Mouse (Mus musculus): ENCODE data around the gene Mchr1.
A peak's percentile ranks its signal among the peaks of the same experiment; 100 is the strongest.

Gene Mchr1

DNA sequence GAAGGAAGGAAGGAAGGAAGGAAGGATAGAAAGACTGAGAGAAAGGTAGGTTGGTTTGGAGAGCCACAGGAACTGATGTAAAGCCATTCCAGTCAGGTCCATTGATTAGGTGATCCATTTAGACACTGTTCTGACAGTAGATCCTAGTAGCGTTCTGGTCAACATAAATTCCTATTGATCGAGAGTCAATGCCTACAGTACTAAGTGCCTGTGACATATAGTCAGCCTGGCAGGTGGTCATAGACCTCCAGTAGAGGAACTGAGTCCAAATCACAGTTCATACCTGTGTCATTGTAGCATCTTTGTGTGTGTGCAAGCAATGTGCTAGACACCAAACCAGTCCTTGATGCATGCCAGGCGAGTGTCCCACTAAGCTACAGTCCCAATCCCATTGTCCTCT, 7.0 kb upstream of the Mchr1 start:
- DNase-seq: no peak

DNA sequence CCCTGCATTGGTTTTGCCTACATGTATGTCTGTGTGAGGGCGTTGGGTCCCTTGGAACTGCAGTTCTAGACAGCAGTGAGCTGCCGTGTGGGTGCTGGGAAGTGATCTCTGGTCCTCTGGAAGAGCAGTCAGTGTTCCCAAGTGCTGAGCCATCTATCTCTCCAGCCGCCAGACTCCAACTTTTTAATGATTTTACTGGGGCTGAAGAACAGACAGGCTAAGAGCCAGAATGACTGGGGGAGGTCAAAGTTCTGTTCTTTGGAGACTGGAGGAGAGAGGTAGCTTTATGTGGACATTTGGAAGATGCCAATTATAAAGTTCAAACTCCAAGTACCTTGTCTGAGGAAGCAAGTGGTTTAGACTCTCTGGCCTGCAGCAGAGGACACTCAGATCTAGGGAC, 5.5 kb upstream of the Mchr1 start:
- DNase-seq: no peak

DNA sequence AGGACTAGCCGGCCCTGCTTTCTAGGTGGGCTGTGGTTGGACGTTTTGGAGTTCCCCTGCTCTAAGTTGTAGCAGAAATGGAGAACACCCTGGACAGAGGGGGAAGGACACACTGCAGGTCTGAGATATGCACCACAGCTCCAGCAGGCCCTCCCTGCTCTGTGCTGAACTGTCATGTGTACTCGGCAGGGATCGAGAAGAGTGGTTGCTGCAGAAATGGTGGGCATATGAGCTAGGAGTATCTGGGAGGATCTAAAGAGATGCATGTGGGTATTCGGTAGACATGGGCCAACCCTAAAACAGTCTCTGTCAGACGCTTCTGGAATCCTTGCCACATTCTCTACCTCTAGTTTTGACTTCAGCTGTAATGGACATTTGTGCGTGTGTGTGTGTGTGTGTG, 4.0 kb upstream of the Mchr1 start:
- no peak for DNase-seq

DNA sequence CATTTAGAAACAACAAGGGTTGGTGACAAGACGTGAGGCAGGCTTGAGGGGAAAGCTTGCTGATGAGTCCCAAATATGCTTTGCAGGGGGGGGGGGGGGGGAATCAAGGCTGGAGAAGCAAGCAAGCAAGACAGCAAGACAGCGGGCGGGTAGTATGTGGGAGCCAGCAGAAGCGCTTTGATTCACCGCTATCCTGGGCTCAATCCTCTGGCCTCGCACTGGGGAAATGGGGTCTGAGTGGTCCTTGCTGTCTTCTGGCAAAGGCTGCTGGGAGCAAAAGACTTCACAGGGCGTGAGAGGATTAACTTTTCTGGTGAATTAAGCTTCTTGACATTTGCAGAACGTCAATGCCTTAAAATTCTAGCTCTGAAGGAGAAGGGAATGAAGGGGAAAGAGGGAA, 763 bp downstream of the Mchr1 start:
- no peak for DNase-seq

DNA sequence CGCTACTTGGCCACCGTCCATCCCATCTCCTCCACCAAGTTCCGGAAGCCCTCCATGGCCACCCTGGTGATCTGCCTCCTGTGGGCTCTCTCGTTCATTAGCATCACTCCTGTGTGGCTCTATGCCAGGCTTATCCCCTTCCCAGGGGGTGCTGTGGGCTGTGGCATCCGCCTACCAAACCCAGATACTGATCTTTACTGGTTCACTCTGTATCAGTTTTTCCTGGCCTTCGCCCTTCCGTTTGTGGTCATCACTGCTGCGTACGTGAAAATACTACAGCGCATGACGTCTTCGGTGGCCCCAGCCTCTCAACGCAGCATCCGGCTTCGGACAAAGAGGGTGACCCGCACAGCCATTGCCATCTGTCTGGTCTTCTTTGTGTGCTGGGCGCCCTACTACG, 2.2 kb downstream of the Mchr1 start:
- DNase-seq: peak in 1 of 2 experiments; percentile 15

DNA sequence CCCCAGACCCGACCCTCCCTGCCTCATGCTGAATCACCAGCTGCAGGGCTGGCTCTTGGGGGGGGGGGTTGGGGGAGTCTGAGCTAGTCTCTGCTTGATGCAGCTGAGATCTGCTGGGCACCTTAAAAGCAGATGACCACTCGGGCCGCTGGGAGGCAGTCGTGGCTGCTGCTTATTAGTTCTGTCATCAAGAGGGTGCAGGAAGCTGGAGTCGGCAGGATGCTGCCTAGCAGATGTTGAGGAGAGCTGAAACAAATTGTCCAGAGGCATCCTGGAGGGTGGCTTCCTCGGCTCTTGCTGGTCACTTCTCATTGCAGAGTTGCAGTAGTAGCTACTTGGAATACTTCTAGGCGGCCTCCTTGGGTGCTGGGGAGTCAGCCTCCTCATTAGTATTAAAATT, 4.0 kb downstream of the Mchr1 start:
- peak; percentile 54 to 55 for DNase-seq

DNA sequence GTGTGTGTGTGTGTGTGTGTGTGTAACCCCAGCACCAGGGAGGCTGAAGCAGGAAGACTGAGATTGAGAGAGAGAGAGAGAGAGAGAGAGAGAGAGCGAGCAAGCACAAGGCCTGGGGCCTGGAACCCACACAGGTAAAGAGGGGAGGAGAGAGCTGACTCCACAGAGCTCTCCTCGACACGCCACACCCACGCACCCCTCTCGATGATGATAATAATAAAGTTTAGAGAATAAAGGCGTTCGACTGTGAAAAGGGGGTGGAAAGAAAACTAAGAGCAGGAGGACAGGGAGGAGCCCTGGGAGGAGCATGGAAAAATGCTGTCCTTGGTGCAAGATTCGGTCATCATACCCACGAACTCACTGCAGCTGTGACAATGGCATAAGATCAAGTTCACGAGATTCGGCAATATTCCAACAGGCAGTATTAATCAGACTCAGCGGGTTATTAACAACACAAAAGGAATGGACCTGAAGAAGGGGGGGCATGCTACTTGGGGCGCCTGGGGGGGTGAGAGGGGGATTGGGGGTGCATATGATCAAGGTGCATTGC, 4.6 kb downstream of the Mchr1 start:
- DNase-seq: no peak

DNA sequence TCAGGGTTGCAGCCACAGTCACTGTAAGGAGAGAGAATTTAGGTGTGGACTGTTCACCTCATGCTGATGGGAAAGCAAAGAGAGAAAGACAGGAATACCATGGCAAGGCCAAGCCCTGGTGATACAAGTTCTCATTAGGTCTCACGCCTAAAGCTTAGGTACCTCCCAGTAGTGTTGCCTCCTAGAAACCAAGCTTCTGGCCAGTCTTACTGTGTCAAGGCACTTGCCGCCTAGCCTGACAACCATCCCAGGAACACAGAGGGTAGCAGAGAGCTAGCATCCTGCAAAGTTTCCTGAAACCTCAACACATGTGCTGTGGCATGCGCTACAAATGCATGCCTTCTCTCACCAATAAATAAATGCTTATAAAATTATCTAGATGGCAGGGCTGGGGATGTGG, 11.6 kb downstream of the Mchr1 start:
- no peak for DNase-seq

DNA sequence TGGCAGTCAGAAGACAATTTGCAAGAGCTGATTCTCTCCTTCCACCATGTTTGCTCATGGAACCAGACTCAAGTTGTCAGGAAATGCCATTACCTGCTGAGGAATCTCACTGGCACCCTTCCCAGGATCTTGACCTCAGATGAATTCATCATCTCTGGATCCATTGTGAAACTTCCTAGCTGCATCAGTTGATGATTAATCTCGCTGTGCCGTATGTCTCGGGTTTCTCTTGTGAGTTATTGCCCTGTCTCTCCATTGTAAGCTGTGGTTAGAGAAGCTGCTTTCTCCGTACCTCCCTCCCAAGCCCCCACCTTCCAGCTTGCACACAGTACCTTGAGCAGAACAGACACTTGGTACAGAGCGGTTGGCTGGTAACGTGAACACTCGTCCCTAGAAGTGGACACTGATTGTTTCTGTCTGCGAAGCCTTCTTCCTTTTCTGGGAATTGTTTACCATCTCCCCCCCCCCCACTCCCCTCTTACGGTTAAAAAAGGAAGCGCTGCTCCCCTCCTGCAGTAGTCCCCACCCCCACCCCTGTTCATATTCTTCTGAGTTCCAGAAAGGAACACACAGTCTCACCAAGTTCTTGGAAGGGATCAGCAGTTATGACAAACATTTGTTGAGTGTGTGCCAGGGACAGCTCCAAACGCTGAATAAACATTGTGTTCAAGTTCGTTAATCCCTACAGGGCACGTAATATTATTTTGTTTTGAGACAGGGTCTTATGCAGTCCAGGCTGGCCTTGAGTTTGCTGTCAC, 12.5 kb downstream of the Mchr1 start:
- peak in 1 of 2 experiments; percentile 41 for DNase-seq

DNA sequence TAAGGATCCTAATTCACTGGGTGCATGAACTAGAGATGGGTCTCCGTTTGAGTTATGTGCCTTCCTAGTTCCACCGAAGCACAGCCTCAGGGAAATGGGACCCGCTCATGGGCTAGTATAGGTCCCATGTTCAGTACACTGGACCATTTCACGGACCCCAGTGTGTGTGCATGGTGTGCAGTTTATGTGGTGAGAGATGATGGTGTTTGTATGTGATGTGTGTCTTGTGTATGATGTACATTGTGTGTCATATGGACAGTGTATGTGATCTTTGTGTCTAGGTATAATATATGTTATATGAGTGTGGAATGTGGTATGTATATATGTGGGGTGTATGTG, 13.0 kb downstream of the Mchr1 start:
- DNase-seq: no peak

DNA sequence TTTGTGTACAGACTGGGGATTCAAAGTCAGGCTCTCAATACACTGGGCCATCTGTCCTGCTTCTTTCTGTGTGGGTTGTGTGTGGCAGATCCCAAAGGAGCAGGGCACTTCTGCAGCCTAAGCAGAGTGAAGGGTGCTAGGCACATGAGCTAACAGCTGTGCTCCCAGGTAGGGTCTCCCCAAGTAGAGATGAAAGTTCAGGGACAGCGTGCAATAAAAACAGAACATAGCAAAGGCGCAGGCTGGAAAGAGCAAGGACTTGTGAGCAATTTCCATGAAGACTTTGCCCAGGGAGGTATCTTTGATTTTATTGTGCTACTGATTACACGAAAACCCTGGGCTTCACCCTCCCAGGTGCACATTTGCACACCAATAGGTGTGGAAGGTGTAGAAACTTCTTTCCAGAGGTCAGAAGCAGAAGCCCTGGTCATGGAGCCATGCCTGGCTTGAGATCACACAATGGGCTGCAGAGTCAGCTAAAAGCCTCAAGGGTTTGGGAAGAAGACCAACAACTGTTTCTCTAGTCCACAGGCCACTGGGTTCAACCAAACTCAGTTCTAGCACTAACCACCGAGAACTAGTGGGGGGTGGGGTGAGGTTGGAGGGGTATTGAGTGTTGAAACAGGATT, 13.8 kb downstream of the Mchr1 start:
- DNase-seq: no peak

DNA sequence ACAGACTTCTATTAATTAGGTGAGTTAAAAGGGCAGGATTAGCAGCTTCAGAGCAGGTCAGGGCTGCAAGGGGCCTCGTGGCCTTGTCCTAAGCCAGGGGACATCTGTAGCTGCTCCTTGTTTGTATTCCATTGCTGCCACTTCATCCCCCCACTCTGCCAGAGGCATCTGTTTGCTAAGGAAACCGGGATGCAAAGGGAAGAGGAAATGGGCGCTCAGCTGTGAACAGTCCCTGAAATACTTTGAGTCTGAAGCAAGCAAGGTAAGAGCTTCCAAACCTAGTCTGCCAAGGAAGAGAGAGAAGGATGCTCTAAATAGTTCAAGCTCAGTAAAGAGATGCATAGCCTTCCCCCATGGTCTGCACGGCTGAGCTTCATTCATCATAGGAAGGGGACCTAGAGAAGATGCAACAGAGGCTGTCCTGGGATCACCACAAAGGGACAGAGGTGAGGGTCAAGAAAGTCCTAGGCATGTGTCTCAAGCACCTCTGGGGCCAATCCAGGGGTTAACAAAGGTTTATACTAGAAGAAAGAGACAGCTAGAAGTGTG, 17.4 kb downstream of the Mchr1 start:
- no peak for DNase-seq

DNA sequence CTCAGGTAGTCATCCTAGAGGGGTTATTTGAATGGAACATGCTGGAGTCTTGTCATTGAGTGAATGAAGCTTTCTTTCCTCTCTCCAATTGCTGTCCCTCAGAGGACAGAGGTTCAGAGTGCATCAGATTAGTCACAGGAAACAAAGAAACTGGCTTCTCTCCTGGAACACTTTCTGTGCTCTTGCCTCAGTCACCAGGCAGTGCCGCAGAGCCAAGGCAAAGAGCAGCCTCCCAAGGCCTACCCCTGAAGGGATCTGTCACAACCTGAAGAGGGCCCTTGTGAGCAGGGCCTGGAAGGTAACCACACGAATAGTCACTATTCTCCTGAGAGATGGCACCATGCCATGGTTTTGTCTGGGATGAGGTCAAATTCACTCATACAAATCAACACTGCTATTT, 18.3 kb downstream of the Mchr1 start:
- DNase-seq: no peak

DNA sequence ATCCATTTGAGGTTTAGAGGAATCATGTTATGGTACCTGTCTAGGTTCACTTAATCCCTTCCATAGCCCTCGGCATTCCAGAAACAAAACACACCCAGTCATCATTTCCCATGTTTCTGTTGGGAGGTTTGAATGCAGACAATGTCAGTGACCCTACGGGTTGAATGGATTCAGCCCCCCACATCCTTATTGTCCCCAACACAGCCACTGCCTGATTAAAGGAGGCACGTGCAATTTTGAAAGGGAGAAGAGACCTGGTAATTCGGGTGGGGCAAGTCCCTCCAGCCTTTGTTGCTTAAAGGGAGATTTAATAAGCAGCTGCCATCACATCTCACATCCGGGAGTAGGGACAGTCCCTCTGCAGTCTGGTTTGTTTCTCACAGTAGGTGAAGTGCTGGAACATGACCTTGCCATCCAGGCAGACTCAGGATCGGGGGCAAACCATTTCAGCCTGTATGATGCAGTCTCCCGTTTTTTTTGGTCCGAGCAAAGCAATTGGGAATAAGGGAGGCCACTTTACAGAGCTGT, 18.9 kb downstream of the Mchr1 start:
- DNase-seq: no peak

DNA sequence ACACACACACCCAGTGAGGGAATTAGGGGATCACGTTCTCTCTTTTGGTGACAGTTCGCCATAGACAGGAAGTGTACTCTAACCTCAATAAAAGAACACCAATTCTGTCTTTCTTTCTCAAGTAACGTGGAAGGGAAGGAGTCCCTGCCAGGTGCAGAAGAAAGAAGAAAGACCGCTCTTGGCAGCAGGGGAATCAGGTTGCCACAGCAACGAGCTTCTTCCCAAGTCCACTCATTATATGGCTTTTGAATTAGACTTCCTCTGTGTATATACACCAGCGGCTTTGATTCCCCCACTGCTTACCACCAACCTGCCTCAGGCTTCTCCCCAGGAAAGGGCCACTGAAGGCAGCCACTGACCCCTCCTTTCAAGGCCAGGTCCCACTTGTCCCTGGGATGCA, 19.8 kb downstream of the Mchr1 start:
- DNase-seq: no peak

DNA sequence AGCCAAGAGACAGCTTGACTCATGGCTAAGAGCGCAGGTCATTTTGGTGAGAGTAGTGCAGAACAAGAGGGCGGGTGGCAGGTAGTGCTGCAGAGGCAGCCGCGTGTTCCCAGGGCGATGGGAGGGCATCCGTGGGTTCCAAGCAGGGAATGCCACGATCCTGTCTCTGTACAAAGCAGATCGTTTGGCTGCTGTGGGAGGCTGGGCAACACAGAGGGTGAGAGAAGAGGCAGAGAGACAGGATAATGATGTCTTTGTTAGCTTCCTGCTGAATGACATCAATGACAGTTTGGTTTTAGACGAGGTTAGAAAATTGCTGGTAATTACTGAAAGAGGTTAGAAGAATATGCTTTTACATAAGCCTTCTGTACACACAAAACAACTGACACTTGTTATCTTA, 23.0 kb downstream of the Mchr1 start:
- DNase-seq: no peak

DNA sequence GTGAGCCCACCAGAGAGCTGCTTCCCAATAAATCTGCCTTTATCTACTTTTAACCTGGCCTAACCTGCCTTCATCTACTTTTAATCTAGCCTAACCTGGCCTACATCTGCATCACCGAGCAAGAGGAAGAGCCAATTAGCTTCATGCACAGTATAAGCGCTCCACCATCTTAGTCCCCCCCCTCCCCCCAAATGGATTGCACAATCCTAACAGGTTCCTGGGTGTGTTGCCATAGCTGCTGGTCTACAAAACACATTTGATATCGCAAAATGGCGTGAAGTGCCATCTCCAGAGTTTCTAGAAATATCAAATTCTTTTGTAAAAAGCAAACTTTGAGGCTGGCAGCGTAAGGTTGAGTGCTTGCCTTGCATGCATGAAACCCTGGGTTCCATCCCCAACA, 24.0 kb downstream of the Mchr1 start:
- DNase-seq: no peak

DNA sequence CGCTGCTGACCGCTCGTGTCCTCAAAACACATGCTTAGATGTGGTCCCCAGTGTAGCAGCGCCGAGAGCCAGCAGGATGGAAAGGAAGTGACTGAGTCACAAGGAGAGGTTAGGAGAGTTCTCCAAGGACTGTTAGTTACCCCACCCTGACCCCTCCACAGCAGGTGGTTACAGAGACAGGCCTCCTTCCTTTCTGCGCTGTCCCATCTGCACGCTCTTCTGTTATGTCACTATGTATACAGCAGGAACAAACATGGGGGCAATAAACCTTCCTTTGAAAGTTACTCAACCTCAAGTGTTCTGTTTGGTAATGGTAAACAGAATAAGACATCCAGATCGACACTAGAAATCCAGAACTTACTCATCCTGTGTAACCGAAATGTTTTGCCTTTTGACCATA, 24.9 kb downstream of the Mchr1 start:
- DNase-seq: no peak

DNA sequence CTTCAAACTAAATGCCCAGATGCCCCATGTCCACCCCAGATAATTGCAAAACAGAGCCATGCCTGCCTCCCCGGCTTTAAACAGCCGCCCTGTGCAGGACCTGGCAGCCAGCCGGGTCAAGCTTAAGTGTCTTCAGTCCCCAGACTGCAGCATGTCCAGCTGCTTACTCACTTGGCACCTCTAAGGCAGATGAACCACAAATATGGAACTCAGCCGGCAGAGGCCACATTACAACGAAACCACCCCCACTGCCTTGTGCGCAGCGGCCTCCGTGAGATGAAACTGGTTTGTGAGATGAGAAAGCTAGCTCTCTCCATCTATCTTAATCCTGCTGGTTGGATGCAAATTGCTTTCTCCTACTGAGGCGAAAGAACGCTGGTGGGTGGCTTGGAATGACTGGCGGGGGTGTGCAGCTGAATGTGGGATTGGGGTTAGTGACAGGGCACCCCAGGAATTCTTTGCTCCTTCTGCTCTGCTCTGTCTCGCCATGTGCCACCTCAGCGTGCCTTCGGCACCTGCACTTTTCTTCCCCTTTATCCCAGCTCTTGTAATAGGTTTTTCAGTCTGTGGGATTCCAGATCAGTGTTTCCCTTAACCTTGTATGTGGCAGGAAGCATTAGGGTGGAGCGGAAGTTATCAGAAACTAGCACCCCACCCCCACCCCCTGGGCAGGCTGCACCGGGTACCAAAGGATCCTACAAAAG, 29.2 kb downstream of the Mchr1 start:
- peak; percentile 64 to 74 for DNase-seq

DNA sequence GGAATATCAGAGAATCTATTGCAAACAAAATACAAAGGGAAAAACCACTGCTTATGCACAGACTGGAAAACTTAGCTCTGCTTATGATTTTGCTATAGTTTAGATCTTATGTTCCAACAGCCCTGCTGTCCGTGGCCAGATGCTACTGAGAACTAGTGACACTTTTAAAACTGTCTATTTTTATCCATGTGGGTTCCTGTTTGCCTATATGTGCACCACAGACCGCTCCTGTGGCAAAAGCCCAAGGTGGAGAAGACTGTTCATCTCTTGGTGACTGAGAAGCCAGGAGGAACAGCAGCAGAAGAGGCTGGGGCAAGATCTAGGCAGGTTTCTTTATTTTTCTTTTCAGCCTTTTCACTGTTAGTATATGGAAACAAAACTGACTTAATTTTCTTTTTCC, 32.1 kb downstream of the Mchr1 start:
- no peak for DNase-seq

DNA sequence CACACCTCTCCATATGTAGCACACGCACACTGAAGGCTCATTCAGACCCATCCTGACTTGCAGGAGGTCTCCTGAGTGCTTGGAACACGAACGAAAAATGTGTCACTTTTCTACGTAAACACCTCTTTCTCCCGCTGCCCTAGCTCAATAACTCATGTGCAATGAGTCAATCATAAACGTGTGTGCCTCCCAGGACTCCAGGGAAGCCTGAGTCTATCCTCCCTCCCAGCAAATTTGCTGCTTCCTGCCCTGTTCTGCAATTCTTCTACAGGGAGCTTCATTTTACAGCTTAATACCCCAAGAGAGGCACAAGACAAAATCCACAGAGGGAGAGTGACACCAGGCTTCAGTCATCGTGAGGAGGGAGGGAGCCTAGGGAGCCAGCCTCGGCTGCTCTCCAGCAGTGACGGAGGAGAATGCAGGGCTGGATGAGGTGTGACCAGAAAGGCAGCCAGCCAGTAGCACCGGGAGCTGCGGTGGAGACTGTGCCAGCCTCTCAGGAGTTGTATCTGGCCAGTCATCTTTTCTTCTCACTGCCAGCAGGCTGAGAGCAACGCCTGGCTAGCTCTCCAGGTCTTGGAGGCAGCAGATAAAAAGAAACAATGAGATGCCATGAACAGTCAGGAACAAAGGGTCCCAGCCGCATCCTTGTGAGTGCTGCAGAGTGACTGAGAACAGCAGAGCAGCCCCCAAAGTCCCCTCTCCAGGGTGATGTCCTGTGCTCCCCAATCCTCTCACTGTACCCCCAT, 37.2 kb downstream of the Mchr1 start:
- peak; percentile 75 to 82 for DNase-seq

DNA sequence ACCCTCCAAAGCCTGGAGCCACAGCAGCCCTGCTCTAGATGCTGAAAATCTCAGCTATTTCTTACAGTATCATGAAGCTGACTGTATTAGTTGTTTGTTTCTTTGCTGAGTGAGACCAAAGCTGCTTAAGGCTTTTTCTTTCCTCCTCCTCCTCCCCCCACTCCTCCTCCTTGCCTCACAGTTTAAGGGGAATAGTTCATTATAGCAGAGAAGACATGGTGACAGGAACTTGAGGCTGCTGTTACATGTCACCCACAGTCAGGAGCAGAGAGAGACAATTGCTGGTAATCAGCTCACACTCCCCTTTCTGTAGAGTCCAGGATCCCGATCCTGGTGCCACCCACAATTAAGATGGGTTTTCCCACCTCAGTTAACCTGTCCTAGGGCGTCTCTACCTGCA, 38.1 kb downstream of the Mchr1 start:
- no peak for DNase-seq

DNA sequence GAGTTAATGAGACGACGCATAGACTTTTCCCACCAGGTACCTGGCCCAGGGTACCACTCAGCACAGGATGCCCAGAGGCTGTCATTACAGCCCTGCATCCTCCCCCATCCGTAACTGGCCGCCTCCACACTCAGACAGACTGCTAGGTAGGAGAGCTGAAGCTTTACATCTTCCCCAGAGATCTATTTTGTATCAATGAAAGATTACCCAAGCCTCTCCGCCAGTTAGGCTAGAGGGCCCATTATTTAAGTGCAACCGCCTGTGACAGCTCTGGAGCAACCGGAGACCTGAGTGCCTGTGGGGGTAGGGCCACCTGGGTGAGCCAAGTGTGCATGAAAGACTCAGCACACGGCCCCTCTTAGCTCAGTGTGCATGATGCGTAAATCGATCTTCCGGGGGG, 42.6 kb downstream of the Mchr1 start:
- no peak for DNase-seq
